Mouse (Mus musculus): Measurements from ENCODE around the gene Tom1l1. TPM values are rescaled to one million over a fixed set of nuclear protein-coding genes. Genes with fewer than 3 reads are reported as not detected.
A peak's percentile ranks its signal among the peaks of the same experiment; 100 is the strongest.

Tom1l1 gene
- total RNA-seq, 1 experiment from 2014 or later: 39.1 TPM

DNA sequence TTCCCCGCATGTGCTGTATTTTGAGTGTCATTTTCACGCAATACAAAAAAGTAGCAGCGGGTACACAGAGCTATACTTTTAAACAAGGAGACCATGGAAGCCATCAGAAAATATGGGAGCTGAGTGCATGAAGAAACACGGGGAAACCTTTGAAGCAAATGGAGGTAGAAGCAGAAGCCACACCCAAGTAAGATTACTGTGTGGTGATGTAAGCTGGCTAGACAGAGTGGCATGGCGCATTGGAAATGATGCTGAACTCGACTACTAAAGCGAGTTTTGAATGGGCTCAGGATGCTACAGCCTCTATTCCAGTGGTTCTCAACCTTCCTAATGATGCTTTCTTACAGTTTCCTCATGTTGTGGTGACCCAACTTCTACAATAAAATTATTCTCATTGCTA is 11.1 kb downstream of the Tom1l1 start:
- ATAC-seq (replicated peaks; ENCODE audit: low read depth, poor library complexity, severe bottlenecking): no peak

DNA sequence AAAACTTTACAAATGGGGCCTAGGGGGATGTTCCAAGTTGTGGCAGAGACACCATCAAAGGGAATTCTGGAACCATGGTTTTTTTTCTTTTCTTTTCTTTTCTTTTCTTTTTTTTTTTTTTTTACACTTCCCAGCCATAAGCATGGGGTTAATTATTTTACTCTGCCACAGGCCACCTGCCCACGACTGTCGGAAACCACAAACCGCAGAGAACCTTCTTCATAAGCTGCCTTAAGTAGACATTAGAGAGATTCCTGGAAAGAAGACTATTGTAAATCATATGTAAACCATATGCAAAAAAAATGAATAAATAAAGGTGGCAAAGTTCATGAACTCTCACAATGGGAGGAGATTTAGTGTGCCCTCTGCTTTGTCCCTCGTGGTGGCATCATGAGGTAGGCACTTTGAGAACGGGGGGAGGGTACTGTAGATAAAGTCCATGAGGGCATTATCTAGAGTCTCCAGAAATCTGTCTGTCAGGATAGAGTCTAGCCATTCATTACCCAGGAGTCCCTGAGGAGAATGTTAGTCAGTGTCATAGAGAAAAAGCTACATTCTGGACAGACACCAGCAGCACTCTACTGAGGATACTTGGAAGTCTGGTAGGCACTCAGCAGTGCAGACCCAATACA is 12.6 kb downstream of the Tom1l1 start:
- peak; percentile 89 for ATAC-seq (replicated peaks; ENCODE audit: low read depth, poor library complexity, severe bottlenecking)

DNA sequence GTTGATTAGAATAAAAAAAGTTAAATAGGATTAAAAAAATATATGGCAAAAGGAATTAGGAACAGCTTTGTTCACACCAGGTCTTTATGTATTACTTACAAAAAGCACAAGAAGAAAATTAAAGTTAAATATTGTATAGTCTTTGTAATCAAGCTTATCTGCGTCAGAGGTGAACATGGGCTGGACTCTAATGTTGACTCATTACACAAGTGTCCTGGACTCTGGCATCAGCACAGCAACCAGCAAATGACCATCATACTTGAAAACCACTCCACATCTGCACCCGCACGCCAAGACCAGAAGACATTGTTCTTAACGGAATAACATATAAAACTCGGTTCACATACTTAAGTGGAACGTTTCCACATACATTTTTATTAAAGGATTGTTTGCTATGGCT is 20.8 kb downstream of the Tom1l1 start:
- ATAC-seq (replicated peaks; ENCODE audit: low read depth, poor library complexity, severe bottlenecking): no peak

DNA sequence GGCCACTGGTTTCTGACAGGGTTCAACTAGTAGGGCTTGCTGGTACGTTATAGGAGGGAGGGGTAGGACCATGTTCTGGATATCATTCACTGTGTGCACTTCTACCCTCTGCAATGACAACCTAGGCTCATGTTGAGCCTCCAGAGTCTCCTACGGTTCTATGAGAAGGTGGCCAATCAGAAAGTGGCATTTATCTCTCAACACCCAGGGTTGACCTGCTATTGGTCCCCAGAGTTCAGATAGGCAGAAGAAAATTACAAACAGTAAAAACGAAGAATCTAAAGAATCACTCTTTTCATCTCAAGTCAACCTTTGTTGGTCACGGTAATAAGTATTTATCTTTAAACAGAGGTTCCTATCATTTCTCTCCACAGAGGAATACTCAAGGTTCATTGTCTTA is 21.2 kb downstream of the Tom1l1 start:
- ATAC-seq (replicated peaks; ENCODE audit: low read depth, poor library complexity, severe bottlenecking): no peak

DNA sequence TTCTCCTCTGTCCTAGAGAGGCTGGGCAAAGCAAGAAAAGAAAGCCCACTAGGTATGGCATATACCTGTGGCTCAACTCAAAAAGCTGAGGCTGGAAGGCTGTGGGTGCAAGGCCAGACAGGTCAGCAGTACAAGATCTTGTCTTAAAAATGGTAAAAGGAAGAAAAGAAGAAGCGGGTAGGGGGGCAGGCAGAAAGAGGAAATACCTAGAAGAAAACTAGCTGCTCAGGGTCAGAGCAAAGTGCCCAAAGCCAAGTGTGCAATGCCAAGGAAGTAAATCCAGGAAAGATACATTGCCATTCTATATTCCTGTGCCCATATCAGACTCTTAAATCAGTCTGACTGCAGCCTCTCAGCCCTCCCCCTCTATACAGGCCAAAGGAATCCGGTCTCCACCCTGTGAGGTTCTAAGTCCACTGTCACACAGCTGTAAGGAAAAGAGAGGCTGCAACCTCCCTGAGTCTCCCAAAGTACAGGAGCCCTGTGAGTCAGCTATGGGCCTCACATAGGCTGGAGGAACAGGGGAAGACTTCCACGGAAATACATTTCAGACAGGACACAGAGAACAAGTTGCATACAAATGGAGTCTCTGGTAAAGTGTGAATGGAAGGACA is 21.9 kb downstream of the Tom1l1 start:
- ATAC-seq (replicated peaks; ENCODE audit: low read depth, poor library complexity, severe bottlenecking): no peak

DNA sequence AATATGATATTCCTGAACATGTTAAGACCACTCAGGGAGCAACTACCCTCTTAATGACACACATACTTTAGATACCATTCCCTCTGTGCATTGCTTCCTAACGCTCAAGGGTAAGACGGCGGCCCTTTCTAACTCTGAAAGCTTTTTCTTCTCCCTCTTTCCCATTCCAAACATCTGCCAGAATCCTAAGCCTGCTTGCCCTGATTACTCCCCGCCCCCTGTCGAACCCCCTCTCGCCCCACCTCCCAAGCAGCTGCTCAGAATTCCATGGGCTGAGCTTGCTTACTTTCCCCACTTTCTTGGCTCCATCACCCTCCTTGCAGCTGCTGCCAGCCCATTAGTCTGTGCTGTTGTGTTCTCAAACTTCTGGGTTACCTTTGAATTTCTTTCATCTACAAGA is 23.0 kb downstream of the Tom1l1 start:
- ATAC-seq (replicated peaks; ENCODE audit: low read depth, poor library complexity, severe bottlenecking): no peak

DNA sequence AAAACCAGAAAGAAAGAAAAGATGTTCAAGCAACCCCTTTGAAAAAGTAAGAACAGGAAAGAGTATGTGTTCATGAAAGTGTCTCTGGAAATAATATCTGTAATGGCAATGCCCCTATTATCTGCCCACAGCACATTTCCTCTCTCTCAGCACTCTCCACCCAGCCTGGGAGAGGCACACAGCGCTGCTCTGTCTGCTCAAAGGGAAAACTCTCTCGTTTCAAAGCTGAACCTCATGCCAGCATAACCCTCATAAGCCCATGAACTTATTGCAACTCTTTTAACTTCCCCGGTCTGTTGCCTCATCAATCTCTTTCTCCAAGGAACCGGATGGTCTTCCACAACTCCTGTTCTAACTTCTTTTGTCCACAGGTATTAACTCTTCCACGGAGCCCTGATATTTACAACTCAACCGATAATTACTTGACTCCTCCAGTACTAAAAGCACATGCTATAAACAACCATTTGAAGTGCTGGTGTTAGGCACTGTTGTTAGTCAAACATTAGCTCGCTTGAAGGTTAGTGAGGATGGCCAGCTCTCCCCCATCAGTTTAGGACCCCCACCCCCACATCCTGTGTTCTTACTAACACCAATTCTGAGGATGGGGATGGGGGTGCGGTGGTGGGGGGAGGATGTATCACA is 23.7 kb downstream of the Tom1l1 start:
- ATAC-seq (replicated peaks; ENCODE audit: low read depth, poor library complexity, severe bottlenecking): peak; percentile 97

DNA sequence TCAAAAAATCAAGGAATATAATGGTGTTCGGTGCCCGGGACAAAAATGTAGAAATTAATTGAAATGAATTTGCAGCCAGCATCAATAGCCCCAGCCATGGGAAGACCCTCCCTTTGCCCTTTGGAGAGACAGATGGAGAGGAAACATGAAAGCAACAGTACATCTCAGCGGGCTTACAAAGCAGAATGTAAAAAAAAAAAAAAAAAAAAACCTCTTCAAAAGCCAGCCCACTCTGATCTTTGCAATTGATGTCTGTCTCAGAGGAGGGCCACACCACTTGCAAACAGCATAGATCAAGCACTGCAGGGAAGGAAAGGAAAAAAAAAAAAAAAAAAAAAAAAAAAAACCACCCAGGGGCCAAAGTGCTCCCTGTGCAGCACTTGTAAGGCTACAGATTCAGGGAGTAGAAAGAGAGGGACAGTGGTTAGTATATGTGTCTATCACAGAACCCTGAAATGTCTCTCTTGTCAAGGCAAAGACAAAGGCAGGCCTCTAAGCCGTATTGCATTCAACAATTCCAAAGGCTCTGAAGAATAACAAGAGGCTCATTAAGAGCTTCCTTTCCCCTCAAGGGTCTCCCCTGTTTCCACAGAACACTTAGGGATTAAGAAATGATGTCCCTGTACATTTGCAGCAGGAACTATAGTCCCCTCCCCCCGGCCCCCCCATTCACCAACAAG is 24.4 kb downstream of the Tom1l1 start:
- 0 out of 2 replicates have a peak, but pooled peaks have one; percentile 10 for ATAC-seq (replicated peaks; ENCODE audit: low read depth, poor library complexity, severe bottlenecking)

DNA sequence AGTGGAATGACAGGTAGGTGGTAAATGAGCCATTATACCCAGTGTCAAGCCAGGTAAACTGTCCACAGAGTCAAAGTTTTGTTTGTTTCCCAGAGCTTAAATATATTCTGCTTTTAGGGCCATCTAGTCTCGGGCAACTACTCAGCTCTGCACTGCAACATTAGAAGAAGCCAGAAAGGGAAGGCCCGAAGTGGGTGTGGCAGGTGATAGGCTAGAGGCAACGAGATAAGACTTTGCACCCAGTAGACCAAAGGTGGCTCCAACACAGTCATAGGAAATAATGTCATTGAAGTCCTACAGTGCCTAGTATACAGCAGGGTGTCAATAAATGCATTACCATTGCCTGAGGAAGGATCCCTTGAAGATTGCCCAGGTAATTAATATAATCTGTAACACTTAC is 25.1 kb downstream of the Tom1l1 start:
- no peak for ATAC-seq (replicated peaks; ENCODE audit: low read depth, poor library complexity, severe bottlenecking)

DNA sequence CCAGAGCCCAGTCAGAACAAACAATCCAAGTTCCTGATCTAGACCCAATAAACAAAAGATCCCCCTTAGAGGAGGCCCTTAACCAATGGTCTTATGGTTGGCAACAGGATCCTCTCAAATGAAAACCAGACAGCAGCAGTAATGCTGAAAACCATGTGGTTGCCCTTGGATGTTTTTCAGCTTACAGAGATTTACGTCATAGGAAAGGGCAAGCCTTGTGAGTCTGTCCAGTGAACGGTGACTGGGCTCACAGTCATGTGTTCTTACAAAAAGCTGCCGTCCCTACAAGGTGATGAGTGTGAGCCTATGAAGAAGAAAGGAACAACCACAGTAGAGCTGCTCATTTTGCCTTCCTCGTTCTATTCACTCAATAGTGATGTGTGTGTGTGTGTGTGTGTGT is 27.5 kb downstream of the Tom1l1 start:
- ATAC-seq (replicated peaks; ENCODE audit: low read depth, poor library complexity, severe bottlenecking): no peak

DNA sequence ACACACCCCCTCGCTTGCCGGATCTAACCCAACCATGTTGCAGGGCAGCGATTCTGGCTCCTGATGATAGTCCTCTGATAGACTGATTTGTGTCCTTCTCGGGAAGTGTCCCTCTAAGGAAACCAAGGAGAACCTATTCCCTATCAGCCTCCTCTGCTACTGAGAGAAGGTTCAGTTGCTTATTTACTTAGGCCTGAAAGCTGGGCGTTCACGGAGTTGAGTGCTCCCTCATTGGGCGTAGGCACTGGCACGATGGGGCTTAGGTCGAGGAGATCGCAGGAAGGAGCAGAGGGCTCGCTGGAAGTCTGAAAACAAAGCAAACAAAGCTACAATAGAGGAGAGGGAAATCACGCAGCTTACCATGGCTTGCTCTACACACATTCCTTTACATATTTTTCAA is 30.6 kb downstream of the Tom1l1 start:
- ATAC-seq (replicated peaks; ENCODE audit: low read depth, poor library complexity, severe bottlenecking): no peak

DNA sequence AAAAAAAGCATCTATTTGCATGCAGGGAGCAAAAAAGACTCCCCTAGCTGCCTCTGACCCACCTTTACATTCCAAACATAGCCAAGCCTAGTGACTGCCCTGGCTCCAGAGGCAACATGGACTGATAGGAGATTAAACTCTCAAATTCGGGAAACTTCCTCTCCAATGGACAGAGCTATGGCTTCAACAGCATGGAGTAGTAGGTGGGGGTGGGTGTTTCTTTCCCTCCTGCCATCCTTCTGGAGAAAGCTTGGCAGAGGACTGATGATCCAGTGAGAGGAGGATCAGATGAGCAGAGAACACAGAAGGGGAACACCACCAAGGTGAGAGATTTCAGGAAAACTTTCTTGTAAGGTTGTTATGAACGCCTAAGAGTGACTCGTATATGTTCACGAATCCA is 35.6 kb downstream of the Tom1l1 start:
- ATAC-seq (replicated peaks; ENCODE audit: low read depth, poor library complexity, severe bottlenecking): no peak

DNA sequence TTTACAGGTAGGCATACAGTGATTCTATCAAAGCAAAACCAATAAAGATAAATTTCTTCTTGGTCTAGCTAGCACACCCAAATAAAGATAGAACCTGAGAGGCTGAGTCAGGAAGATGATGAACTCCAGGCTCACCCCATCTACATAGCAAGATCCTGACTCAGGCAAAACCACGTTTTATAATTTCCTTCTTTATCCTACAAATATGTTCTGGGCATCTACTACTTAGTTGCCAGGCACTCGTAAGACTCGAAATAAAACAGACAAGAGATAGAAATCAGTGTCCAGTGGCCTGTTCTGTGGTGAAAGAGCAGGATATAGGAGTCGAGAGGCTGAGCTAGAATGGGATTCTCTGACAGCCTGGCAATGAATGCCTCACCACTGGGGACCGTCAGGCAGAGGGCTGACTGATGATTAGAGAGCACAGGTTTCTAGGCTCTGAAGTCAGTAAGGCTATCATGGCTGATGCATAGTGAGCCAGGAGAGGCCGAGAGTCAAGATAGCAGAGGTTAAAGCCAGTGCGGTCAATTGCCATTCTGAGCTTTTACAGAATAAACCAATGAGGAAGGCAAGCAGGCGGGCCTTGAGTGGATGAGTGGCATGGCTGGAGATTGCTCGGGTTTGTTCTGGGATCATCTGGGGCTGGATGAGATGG is 37.8 kb downstream of the Tom1l1 start:
- ATAC-seq (replicated peaks; ENCODE audit: low read depth, poor library complexity, severe bottlenecking): no peak

DNA sequence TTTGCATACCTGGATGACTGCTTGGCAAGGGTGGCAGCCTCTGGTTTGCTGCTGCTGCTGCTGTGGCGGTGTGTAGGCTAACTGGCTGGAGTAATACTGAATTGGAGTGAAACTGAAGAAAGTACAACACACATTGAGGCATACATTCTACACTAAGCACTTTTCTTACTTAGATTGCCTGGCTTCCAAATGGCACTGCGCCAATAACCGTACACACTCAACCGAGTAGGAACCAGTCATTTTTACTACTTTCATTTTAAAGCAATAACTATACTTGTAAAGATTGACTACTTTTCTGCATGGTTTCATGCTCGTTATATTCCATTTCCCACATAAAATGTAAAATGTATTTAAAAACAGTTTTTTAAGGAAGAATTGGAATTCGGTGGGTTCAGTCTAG is 38.4 kb downstream of the Tom1l1 start:
- ATAC-seq (replicated peaks; ENCODE audit: low read depth, poor library complexity, severe bottlenecking): no peak

DNA sequence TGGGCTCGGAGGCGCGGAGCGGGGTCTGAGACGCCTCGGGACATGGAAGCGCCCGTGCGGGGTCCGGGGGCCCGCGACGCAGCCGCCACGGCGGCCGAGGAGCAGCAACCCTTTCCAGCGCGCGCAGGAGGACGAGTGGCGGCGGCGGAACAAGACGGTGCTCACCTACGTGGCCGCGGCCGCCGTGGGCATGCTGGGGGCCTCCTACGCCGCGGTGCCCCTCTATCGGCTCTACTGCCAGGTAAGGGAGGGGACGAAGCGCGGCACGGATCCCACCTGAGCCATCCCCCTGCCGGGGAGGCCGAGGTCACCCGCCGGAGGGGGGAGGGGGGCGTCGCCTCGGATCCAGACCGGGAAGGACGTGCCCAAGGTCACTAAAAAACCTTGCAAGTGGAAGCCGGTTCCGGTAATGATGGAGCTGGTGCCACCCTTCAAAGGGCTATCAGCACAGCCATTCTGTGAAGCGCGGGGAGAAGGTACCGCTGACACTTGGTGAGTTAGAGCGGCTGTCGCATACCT is 49.8 kb downstream of the Tom1l1 start:
- 0 out of 2 replicates have a peak, but pooled peaks have one; percentile 10 for ATAC-seq (replicated peaks; ENCODE audit: low read depth, poor library complexity, severe bottlenecking)

DNA sequence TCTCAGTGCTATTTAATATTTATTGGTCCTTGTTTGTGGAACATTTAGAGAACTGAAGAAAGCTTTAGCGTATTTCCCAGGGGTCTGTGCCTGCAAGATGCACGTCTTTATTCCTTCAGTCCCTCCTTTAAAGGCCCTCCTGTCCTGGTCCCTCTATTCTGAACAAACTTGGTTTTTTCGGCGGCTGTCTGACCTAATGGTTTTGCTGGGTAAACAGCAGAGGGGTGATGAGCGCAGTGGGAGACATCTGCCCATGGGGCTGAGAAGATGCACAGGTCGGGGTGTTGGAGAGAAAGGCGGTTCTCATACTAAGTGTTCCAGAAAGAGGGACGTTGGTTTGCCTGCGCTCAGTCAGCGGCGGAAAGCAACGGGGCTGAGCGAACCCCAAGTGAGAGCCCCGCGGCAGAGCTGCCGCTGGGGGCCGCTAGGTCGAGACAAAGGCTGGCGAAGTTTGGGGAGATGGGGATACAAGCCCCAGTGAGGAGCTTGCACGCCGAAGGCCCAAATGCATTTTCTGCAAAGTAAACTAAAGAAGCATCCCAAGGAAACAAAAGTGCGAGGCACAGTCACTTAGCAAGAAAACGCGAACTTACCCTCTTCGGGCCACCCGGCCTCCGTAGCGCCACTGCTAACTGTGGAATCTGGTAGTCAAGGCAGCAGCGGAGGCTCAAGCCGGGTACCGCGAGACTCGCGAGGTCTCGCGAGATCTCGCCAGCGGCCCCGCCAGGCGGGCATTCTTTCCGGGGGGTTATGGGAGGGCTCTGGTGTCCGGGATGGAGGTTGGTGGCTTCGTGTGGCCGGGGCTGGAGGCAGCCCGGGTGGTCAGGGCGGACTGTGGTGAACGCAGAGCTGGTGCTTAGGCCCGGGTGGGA is 50.5 kb downstream of the Tom1l1 start, which contains the start of the genes Stxbp4 and Cox11:
Gene Stxbp4, minus strand, starts transcription at position 645 of the 872 bp plus-strand sequence.
Gene Cox11, plus strand, starts transcription at position 734 of the 872 bp plus-strand sequence.
- ATAC-seq (replicated peaks; ENCODE audit: low read depth, poor library complexity, severe bottlenecking): peak; percentile 98

DNA sequence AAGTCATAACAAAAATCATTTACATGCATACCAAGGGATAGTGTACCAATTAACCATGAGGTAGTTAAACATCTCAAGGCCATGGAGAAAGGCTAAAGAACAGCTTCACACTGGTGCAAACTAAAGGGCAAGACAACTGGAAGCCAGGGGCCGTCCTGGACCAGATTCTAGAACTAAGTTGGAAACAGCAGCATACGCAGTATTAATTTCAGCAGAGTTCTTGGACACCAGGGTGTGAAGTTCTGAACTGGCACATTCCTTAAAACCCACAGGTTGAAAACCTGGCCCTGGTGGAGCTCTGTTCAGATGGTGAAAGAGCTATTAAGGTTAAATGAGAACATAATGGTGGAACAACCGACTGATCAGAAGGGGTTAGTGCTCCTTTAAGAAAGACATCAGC is 53.5 kb downstream of the Tom1l1 start:
- no peak for ATAC-seq (replicated peaks; ENCODE audit: low read depth, poor library complexity, severe bottlenecking)

DNA sequence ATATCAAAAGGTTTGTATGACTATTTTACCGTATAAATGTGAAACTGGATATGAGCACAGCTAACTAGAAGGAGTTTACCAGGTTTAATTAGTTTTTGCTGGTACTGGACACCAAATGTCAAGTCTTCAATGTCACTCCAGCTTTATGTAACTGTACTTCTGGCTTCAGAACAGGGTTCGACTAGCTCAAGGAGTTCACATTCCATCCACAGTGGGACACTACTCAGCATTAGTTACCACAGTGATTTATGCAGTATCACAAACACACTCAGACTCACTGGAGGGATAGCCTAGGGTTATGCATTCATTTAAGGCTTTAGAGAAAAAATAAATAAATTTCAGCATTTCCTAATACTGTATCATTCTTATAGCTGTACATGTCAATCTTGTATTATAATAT is 55.7 kb downstream of the Tom1l1 start:
- ATAC-seq (replicated peaks; ENCODE audit: low read depth, poor library complexity, severe bottlenecking): no peak

DNA sequence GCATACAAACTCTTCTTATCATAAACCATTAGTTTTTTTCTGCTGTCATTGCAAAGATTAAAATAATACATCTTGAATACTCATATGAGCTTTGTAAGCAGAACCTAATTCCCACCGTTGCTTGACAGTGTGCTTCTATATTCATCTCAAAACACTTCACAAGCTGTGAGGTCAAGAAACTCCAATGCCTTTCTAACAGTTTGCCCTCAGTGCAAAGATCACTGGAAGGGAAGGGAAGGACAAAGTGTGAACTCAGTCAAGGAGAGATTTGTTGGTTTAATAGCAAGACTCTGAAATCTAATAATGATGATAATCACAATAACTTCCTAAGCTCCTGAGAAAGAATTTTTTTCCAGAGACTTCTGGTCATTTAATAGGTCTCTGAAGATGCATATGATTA is 60.4 kb downstream of the Tom1l1 start:
- ATAC-seq (replicated peaks; ENCODE audit: low read depth, poor library complexity, severe bottlenecking): no peak

Data from common myeloid progenitor, adult 5-6 weeks (primary cell).